Mouse (Mus musculus) cerebellum, postnatal 36 days (tissue): ENCODE measurements around the gene Adamts17.

Source experiments
- DNase-seq, 2 experiments: peaks; one replicate each; pipeline ENCODE4 v3.0.0; 2021 to 2022; ENCODE audit warnings: mixed read lengths in 2 of 2

Adamts17 gene

DNA sequence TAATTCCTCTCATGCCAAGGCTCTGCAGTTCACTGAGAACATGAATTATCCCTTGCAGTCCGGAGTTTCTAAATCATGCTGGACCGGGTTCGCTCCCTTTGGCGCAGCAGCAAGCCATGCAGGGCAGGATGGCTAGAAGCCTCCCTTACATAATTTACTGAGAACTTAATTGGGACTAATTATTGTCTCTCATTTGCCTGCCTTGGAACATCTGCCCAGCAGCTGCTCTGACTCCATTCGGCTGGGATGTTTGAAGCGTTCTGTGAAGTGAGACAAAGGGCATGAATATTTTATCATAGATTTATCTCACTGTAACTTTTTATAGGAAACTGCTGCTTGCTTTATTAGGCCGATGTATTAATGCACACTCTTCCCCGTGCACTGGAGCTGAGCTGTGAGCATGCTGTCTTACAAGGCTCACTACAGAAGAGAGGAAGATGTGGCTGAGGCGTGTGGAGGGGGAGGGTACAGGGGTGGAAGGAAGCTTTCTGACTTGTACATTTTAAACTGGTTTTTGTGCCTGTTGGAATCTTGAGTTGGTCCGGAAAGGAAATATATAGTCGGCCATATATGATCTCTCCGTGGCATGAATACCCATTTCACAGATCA lies 271.1 kb downstream of the Adamts17 start:
- no peak for DNase-seq

GRCm38 (mm10) chr7:67112495-67113216 lies 273.1 kb downstream of the Adamts17 start:
- no peak for DNase-seq

GRCm38 (mm10) chr7:67114056-67114455 lies 274.5 kb downstream of the Adamts17 start:
- DNase-seq, result no peak

DNA sequence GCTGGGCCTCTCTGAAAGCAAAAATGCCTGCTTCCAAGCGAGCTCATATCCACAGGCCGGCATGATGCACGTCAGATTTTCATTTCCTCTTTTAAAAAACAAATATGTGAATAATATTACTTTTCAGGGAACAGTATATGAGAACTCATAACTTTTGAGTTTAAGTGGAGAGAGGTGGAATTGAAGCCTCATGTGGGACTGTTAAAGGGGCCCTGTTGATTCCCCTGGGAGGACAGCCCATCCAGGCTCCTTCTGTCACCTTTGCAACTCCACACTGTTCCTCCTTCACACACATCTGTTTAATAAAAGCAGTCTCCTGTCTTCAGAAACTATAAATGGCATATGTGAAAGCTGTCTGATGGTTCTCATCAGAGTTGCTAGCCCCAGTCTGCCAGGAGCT lies 275.5 kb downstream of the Adamts17 start:
- DNase-seq, result no peak

DNA sequence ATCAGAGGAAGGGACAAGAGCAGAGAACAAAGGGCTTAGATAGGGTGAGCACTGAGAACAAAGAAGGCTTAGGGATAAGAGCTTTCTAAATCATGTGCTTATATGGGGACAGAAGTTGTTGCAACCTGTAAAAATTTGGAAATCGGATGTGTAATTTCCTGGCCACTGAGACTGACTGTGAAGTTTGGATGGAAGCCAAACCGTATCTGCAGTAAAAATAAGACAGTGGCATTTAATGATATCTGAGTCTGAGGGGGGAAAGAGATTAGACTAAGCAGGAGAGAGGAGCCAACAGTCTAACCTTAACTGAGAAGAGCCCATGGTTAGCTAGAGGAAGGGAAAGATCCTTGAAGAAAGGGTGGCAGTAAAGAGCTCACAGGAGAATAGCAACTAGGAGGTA lies 295.6 kb downstream of the Adamts17 start:
- DNase-seq, result no peak

DNA sequence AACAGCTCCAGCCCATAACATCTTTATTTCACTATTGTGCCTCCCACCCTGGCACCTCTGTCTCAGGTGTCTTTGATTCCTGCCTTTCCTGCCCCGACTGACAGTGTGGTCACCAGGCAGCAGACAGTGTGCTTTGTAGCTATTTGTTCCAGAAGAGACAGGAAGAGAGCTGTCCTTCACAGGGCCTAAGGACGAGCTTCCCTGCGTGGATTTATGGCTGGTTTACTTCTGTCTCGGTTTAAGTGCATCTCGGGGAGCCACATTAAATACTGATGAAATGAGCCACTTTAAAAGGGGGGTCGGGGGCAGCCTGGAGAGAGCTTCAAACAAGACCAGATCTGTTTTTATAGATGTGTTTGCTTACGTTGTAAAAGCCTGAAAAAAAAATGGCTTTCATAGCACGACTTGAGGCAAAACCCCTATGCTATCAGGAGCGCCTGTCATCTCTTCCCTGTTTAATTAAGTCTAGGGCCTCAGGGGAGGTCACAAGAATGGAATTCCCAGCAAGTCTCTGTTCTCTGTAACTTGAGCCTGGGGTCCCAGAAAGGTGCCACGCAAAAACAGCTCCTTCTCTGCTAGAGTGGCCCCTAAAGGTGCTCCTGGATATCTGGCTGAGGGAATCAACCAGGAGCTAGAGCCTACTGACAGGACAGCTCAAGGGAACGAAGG lies 302.9 kb downstream of the Adamts17 start:
- no peak for DNase-seq

DNA sequence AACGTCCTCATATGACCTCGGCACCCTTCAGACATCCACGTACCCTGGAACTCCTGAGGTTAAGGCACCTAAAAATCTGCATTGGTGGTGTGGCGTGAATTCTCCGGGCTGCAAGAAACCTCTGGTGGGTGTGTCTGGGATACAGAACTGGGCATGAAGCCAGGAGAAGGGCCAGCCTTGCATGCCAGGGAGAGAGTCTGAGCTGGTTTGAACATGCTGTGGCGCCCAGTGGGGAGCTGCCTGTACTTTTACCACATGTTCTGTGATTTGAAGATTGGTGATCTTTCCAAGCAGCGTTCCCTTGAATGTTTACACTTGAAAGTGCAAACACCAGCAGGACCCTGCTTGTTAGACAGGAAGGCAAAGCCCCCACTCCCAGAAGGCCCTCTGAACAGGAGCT lies 306.2 kb downstream of the Adamts17 start:
- DNase-seq, result no peak

GRCm38 (mm10) chr7:67146151-67146550 lies 306.6 kb downstream of the Adamts17 start:
- no peak for DNase-seq

DNA sequence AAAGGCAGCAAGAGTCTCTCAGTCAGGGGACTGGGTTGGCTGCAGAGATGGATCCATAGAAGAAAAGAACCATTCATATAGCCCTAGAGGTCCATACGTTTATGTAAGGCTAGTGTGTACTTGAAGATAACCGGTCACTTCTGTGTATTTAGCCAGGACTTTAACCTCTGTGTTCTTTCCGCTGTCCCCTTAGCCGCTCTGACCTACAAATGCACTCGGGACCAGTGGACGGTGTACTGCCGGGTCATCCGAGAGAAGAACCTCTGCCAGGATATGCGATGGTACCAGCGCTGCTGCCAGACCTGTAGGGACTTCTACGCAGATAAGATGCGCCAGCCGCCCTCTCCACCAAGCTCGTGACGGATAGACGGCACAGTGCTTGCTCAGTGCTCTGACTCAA lies 310.2 kb downstream of the Adamts17 start:
- DNase-seq, result no peak

- DNase-seq, result no peak
Measured at GRCm38 (mm10) chr7:67152626-67153025, 313.1 kb downstream of the Adamts17 start.

DNA sequence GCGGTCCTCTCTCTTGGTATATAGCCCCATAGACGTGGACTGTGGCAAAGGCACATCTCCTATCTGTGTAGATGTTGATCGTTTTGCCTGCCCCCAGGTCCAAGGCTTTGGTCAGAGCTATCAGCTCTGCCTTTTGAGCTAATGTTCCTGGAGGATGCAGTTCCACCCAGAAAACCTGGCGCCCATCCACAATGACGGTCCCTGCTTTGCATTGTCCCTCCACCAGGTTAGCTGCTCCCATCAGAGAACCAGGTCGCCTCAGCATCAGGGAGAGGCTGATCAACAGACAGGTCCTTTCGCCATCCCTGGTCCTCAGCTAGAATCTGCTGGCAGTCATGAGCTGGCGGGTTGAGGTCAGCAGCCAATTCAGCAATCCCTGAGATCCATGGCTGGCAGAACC lies 322.6 kb downstream of the Adamts17 start:
- DNase-seq, result no peak

GRCm38 (mm10) chr7:67168288-67168687 lies 328.8 kb downstream of the Adamts17 start:
- DNase-seq, result no peak

- DNase-seq, result no peak
Measured at GRCm38 (mm10) chr7:67168763-67169569, 329.4 kb downstream of the Adamts17 start.

DNA sequence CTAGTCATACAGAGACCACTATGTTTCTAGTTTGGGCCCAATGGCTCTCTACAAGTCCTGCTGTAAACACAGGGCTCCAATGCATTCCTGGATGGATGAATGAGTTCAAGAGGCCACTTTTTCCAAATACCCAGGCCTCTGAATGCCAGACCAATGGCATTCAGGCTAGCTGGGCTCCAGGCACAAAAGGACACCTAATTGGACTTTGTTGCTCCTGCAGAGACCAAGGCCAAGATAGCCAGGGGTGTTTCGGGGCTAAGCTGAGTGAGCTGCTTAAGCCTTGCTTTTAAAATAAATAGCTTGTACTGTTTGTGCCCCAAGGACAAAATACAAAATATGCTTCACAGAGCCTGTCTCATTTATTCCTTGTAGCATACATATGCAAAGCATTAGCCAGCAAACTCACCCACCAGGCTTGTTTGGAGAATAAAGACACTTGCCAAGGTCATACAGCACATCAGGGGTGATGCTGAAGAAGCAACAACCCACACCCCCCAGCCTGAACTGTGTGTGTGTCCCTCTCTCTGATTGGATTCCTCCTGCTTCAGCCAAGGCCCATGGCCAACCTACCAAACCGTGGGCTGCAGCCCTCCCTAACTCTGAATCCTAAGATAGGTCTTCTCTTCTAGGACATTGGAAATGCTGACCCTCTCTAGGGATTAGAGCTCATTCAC lies 334.1 kb downstream of the Adamts17 start:
- no peak for DNase-seq

DNA sequence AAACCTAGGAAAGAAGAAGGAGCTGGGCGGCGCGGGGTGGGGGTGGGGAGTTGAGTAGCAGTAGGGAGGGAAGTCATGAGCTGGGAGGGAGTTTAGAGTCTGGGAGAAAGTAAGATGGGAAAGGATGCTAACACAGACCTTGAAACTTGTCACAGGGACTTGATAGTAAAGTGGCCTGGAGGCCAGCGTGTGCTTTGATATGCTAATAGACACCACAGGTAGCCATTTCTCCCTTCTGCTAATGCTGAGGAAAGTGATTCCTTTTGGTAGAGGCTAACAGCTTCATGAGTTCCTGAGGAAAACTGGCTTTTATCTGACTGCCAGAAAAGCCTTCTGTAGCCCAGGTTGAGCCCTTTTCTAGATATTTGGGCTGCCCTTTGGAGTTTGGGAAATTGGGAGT lies 344.3 kb downstream of the Adamts17 start:
- no peak for DNase-seq

DNA sequence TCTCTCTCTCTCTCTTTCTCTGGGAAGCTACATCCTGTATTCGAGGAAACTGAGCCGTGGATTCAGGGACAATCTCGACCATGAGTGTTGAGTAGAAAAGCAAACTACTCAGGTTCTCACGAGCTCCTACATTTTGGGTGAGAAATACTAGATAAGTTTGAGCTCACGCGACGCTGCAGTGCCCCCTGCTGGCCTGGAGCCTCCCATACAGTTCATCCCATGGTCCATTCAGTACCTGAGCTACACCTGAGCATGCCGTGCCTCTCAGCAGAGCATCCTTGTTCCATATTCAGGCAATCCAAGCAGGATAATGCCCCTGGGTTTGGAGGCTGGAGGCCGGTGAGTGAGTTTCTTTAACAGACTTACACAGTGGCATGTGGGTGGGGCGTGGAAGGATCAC lies 359.9 kb downstream of the Adamts17 start:
- peak; percentile 73 to 77 for DNase-seq
